Mouse (Mus musculus) erythroblast, embryonic 14.5 days (primary cell): ENCODE results near the gene Gjb4. TPM values are rescaled to one million over a fixed set of nuclear protein-coding genes. Genes with fewer than 3 reads are reported as not detected.

Experiments used
- H3K27me3 ChIP-seq: 2 replicates; pipeline ENCODE4 v1.6.1; 2012; ENCODE audit warnings: inconsistent platforms; ENCODE audit not compliant: control insufficient read depth
- H3K36me3 ChIP-seq: 2 replicates; pipeline ENCODE4 v1.6.1; 2012; ENCODE audit warnings: mild to moderate bottlenecking, inconsistent platforms; ENCODE audit not compliant: control insufficient read depth
- H3K4me1 ChIP-seq: 2 replicates; pipeline ENCODE4 v1.6.1; 2012; ENCODE audit warnings: inconsistent platforms; ENCODE audit not compliant: control insufficient read depth
- H3K4me3 ChIP-seq: replicated peaks from 2 replicates; pipeline ENCODE3; 2012; ENCODE audit warnings: moderate library complexity, mild to moderate bottlenecking, inconsistent platforms
- H3K9me3 ChIP-seq: 2 replicates; pipeline ENCODE4 v1.6.1; 2012; ENCODE audit warnings: low read length, inconsistent platforms, mixed read lengths; ENCODE audit not compliant: control insufficient read depth
- GATA1 ChIP-seq: IDR thresholded peaks from 2 replicates; pipeline ENCODE4 v1.6.1; 2012; ENCODE audit warnings: low read length, inconsistent platforms, mixed read lengths
- TAL1 ChIP-seq: IDR thresholded peaks from 3 replicates; pipeline ENCODE4 v1.6.1; 2012; ENCODE audit warnings: low read length, inconsistent platforms, mixed read lengths
- polyA plus RNA-seq: library from polyadenylated mRNA; stranded (reverse); fragments of >175 nt; gene quantifications from 2 replicates; pipeline ENCODE4 v1.2.3, GENCODE M21; 2012

Gjb4 gene
- polyA plus RNA-seq, 1 experiment, result not detected

GRCm38 (mm10) chr4:127330181-127331100 is 23.4 kb downstream of the Gjb4 start, which contains the start of gene Gjb3:
TSS of gene Gjb3 (minus strand) at chr4:127330844.
- no peaks in the 10 kb centered on the region for H3K9me3 ChIP-seq
- H3K4me3 ChIP-seq, result no peak within 1 kb of the TSS
- no peaks in the 10 kb centered on the region for H3K36me3 ChIP-seq
- peaks cover 3% of the 10 kb centered on the region; the same call in 1 of the 2 replicates for H3K4me1 ChIP-seq
- TF ChIP-seq GATA1 (no peak), TAL1 (no peak)
- H3K27me3 ChIP-seq, result peaks cover 42% of the 10 kb centered on the region

- TF ChIP-seq GATA1 (no peak), TAL1 (no peak)
- Histone ChIP-seq H3K4me3 (no peak overlapping the region), H3K9me3 (no peaks in the 10 kb centered on the region), H3K36me3 (no peaks in the 10 kb centered on the region), H3K27me3 (peaks cover 42% of the 10 kb centered on the region), H3K4me1 (no peaks in the 10 kb centered on the region)
Observed at GRCm38 (mm10) chr4:127329751-127330150, 24.1 kb downstream of the Gjb4 start.

- no peak overlapping the region for H3K4me3 ChIP-seq
- no peaks in the 10 kb centered on the region for H3K4me1 ChIP-seq
- TF ChIP-seq TAL1 (no peak), GATA1 (no peak)
- no peaks in the 10 kb centered on the region for H3K36me3 ChIP-seq
- no peaks in the 10 kb centered on the region for H3K9me3 ChIP-seq
- H3K27me3 ChIP-seq, result peaks cover 42% of the 10 kb centered on the region
Observed at GRCm38 (mm10) chr4:127329046-127329445, 24.8 kb downstream of the Gjb4 start.

- H3K27me3 ChIP-seq, result peaks cover 42% of the 10 kb centered on the region
Observed at GRCm38 (mm10) chr4:127328378-127328777, 25.5 kb downstream of the Gjb4 start.

GRCm38 (mm10) chr4:127327749-127328148 is 26.1 kb downstream of the Gjb4 start:
- Histone ChIP-seq H3K9me3 (no peaks in the 10 kb centered on the region), H3K27me3 (peaks cover 42% of the 10 kb centered on the region), H3K4me1 (no peaks in the 10 kb centered on the region), H3K4me3 (no peak overlapping the region), H3K36me3 (no peaks in the 10 kb centered on the region)
- TF ChIP-seq GATA1, result no peak

More at GRCm38 (mm10) chr4:127328378-127328777, 25.5 kb downstream of the Gjb4 start:
- no peaks in the 10 kb centered on the region for H3K9me3 ChIP-seq
- TF ChIP-seq TAL1 (no peak), GATA1 (no peak)
- H3K4me3 ChIP-seq, result no peak overlapping the region
- no peaks in the 10 kb centered on the region for H3K36me3 ChIP-seq
- no peaks in the 10 kb centered on the region for H3K4me1 ChIP-seq

- no peak for TF ChIP-seq TAL1
- no peak for TF ChIP-seq GATA1
- Histone ChIP-seq H3K4me3 (no peak overlapping the region), H3K9me3 (no peaks in the 10 kb centered on the region), H3K4me1 (no peaks in the 10 kb centered on the region), H3K36me3 (no peaks in the 10 kb centered on the region), H3K27me3 (peaks cover 42% of the 10 kb centered on the region)
Observed at GRCm38 (mm10) chr4:127327258-127327657, 26.6 kb downstream of the Gjb4 start.

- Histone ChIP-seq H3K4me1 (no peaks in the 10 kb centered on the region), H3K36me3 (no peaks in the 10 kb centered on the region), H3K27me3 (peaks cover 24% of the 10 kb centered on the region), H3K9me3 (no peaks in the 10 kb centered on the region), H3K4me3 (no peak overlapping the region)
- TF ChIP-seq GATA1 (no peak), TAL1 (no peak)
Observed at GRCm38 (mm10) chr4:127325276-127325675, 28.6 kb downstream of the Gjb4 start.

- no peaks in the 10 kb centered on the region for H3K9me3 ChIP-seq
- H3K27me3 ChIP-seq, result peaks cover 18% of the 10 kb centered on the region
- H3K4me1 ChIP-seq, result no peaks in the 10 kb centered on the region
- no peak overlapping the region for H3K4me3 ChIP-seq
- TF ChIP-seq TAL1, result no peak
- no peak for TF ChIP-seq GATA1
- no peaks in the 10 kb centered on the region for H3K36me3 ChIP-seq
Observed at GRCm38 (mm10) chr4:127324759-127325158, 29.1 kb downstream of the Gjb4 start.

- H3K9me3 ChIP-seq, result no peaks in the 10 kb centered on the region
- H3K4me1 ChIP-seq, result no peaks in the 10 kb centered on the region
- peaks cover 14% of the 10 kb centered on the region for H3K27me3 ChIP-seq
- no peak for TF ChIP-seq TAL1
- no peak for TF ChIP-seq GATA1
- no peak overlapping the region for H3K4me3 ChIP-seq
- H3K36me3 ChIP-seq, result no peaks in the 10 kb centered on the region
Observed at GRCm38 (mm10) chr4:127324296-127324695, 29.6 kb downstream of the Gjb4 start.

- TF ChIP-seq TAL1 (no peak), GATA1 (no peak)
- no peaks in the 10 kb centered on the region for H3K36me3 ChIP-seq
- no peak overlapping the region for H3K4me3 ChIP-seq
- H3K4me1 ChIP-seq, result no peaks in the 10 kb centered on the region
- H3K27me3 ChIP-seq, result peaks cover 10% of the 10 kb centered on the region
- H3K9me3 ChIP-seq, result no peaks in the 10 kb centered on the region
Observed at GRCm38 (mm10) chr4:127323651-127324050, 30.2 kb downstream of the Gjb4 start.
